Mouse (Mus musculus) MEL (cell line): ENCODE measurements around the gene Ak1. TPM values are rescaled to one million over a fixed set of nuclear protein-coding genes. Genes with fewer than 3 reads are reported as not detected.

Experiments used
- DNase-seq: peaks from one replicate; pipeline ENCODE4 v3.0.0; 2011; ENCODE audit warnings: low read depth, low spot score
- H3K27ac ChIP-seq: 2 replicates; pipeline ENCODE4 v1.5.1; 2012; ENCODE audit warnings: low read depth, mild to moderate bottlenecking, control low read depth, low read length, moderate library complexity; ENCODE audit not compliant: control insufficient read depth
- H3K27me3 ChIP-seq, 2 experiments: fragments of 150-350 bp in 1 of 2; sonication (generic) in 1 of 2; 2 replicates each; pipeline ENCODE4 v1.6.1; 2012; ENCODE audit warnings: low read length in 2 of 2, mild to moderate bottlenecking in 2 of 2, improper control_type of control experiment in 1 of 2, moderate library complexity in 1 of 2; ENCODE audit not compliant: insufficient read depth in 2 of 2, control insufficient read depth in 1 of 2
- H3K36me3 ChIP-seq, 2 experiments: 2 replicates each; pipeline ENCODE4 v1.6.1; 2012 to 2014; ENCODE audit warnings: low read length in 2 of 2, improper control_type of control experiment in 1 of 2, inconsistent platforms in 1 of 2, mild to moderate bottlenecking in 1 of 2; ENCODE audit not compliant: insufficient read depth in 2 of 2, control insufficient read depth in 1 of 2
- H3K4me1 ChIP-seq, 2 experiments: fragments of 150-350 bp in 1 of 2; sonication (generic) in 1 of 2; 2 replicates each; pipeline ENCODE4 v1.6.1; 2012; ENCODE audit warnings: low read length in 2 of 2, improper control_type of control experiment in 1 of 2, mild to moderate bottlenecking in 1 of 2; ENCODE audit not compliant: insufficient read depth in 2 of 2, control insufficient read depth in 1 of 2
- H3K4me3 ChIP-seq, 2 experiments: fragments of 150-350 bp in 1 of 2; sonication (generic) in 1 of 2; 2 replicates each; pipeline ENCODE4 v1.5.1; 2012; ENCODE audit warnings: low read depth in 2 of 2, low read length in 2 of 2, mild to moderate bottlenecking in 2 of 2, moderate library complexity in 2 of 2, control low read depth in 1 of 2, improper control_type of control experiment in 1 of 2; ENCODE audit not compliant: control insufficient read depth in 1 of 2, insufficient read depth in 1 of 2
- H3K79me2 ChIP-seq: 2 replicates; pipeline ENCODE4 v1.6.1; 2012; ENCODE audit warnings: mild to moderate bottlenecking, low read length, moderate library complexity; ENCODE audit not compliant: control insufficient read depth, poor library complexity, insufficient read depth
- H3K9ac ChIP-seq: 2 replicates; pipeline ENCODE4 v1.6.1; 2012; ENCODE audit warnings: low read depth, mild to moderate bottlenecking, control low read depth, low read length, moderate library complexity; ENCODE audit not compliant: control insufficient read depth, poor library complexity, severe bottlenecking
- H3K9me3 ChIP-seq: fragments of 150-350 bp; sonication (generic); replicated peaks from 2 replicates; pipeline ENCODE4 v1.6.1; 2012; ENCODE audit warnings: mild to moderate bottlenecking, low read length, improper control_type of control experiment, moderate library complexity; ENCODE audit not compliant: insufficient read depth
- BHLHE40 ChIP-seq: IDR thresholded peaks from 2 replicates; pipeline ENCODE4 v1.6.1; 2012; ENCODE audit warnings: low read depth, mild to moderate bottlenecking, inconsistent platforms, low read length, improper control_type of control experiment, borderline replicate concordance
- CHD1 ChIP-seq: IDR thresholded peaks from 2 replicates; pipeline ENCODE4 v1.6.1; 2012; ENCODE audit warnings: low read depth, mild to moderate bottlenecking, inconsistent platforms, low read length, improper control_type of control experiment
- CHD2 ChIP-seq: IDR thresholded peaks from 2 replicates; pipeline ENCODE4 v1.6.1; 2011; ENCODE audit warnings: low read length, improper control_type of control experiment
- E2F4 ChIP-seq: IDR thresholded peaks from 2 replicates; pipeline ENCODE4 v1.6.1; 2011; ENCODE audit warnings: low read depth, low read length, improper control_type of control experiment, borderline replicate concordance
- ETS1 ChIP-seq: IDR thresholded peaks from 2 replicates; pipeline ENCODE4 v1.6.1; 2012; ENCODE audit warnings: low read depth, mild to moderate bottlenecking, inconsistent platforms, low read length, improper control_type of control experiment, moderate library complexity
- HCFC1 ChIP-seq: IDR thresholded peaks from 2 replicates; pipeline ENCODE4 v1.6.1; 2012; ENCODE audit warnings: low read depth, mild to moderate bottlenecking, inconsistent platforms, low read length, improper control_type of control experiment, moderate library complexity
- MAFK ChIP-seq: IDR thresholded peaks from 2 replicates; pipeline ENCODE4 v1.6.1; 2011; ENCODE audit warnings: low read depth, mild to moderate bottlenecking, low read length, improper control_type of control experiment, borderline replicate concordance
- MEF2A ChIP-seq: IDR thresholded peaks from 2 replicates; pipeline ENCODE4 v1.6.1; 2014; ENCODE audit warnings: low read depth, mild to moderate bottlenecking, inconsistent platforms, low read length, improper control_type of control experiment; ENCODE audit not compliant: poor library complexity, insufficient replicate concordance, severe bottlenecking; ENCODE audit errors: extremely low read depth
- MYB ChIP-seq: IDR thresholded peaks from 2 replicates; pipeline ENCODE4 v1.6.1; 2011; ENCODE audit warnings: mild to moderate bottlenecking, low read depth, low read length, improper control_type of control experiment
- MYC ChIP-seq: IDR thresholded peaks from 2 replicates; pipeline ENCODE4 v1.6.1; 2011; ENCODE audit warnings: low read depth, mild to moderate bottlenecking, low read length, improper control_type of control experiment, moderate library complexity
- NELFE ChIP-seq: IDR thresholded peaks from 2 replicates; pipeline ENCODE4 v1.6.1; 2011; ENCODE audit warnings: low read depth, low read length, improper control_type of control experiment
- NRF1 ChIP-seq: IDR thresholded peaks from 2 replicates; pipeline ENCODE4 v1.6.1; 2014; ENCODE audit warnings: low read depth, mild to moderate bottlenecking, inconsistent platforms, low read length, improper control_type of control experiment, moderate library complexity; ENCODE audit not compliant: poor library complexity, insufficient read depth, severe bottlenecking
- POLR2A ChIP-seq, 2 experiments: IDR thresholded peaks; 2 replicates each; pipeline ENCODE4 v1.6.1; 2011 to 2012; ENCODE audit warnings: low read length in 2 of 2, mild to moderate bottlenecking in 2 of 2, control low read depth in 1 of 2, improper control_type of control experiment in 1 of 2, low read depth in 1 of 2, moderate library complexity in 1 of 2; ENCODE audit not compliant: control insufficient read depth in 1 of 2, insufficient read depth in 1 of 2, poor library complexity in 1 of 2
- POLR2AphosphoS5 ChIP-seq: IDR thresholded peaks from 2 replicates; pipeline ENCODE4 v1.6.1; 2012; ENCODE audit warnings: low read depth, borderline replicate concordance, mild to moderate bottlenecking, inconsistent platforms, low read length, moderate library complexity, mixed read lengths
- RAD21 ChIP-seq: IDR thresholded peaks from 2 replicates; pipeline ENCODE4 v1.6.1; 2011; ENCODE audit warnings: mild to moderate bottlenecking, low read depth, low read length, improper control_type of control experiment
- RCOR1 ChIP-seq: IDR thresholded peaks from 2 replicates; pipeline ENCODE4 v1.6.1; 2012; ENCODE audit warnings: low read depth, mild to moderate bottlenecking, inconsistent platforms, low read length, improper control_type of control experiment
- TBP ChIP-seq: IDR thresholded peaks from 2 replicates; pipeline ENCODE4 v1.8.0; 2011; ENCODE audit warnings: low read depth, low read length, improper control_type of control experiment
- TCF12 ChIP-seq: IDR thresholded peaks from 2 replicates; pipeline ENCODE4 v1.6.1; 2014; ENCODE audit warnings: low read depth, mild to moderate bottlenecking, inconsistent platforms, low read length, improper control_type of control experiment, moderate library complexity
- ZC3H11A ChIP-seq: IDR thresholded peaks from 2 replicates; pipeline ENCODE4 v1.6.1; 2012; ENCODE audit warnings: low read depth, mild to moderate bottlenecking, inconsistent platforms, low read length, improper control_type of control experiment
- ZKSCAN1 ChIP-seq: IDR thresholded peaks from 2 replicates; pipeline ENCODE4 v1.6.1; 2012; ENCODE audit warnings: low read depth, mild to moderate bottlenecking, inconsistent platforms, low read length, improper control_type of control experiment, moderate library complexity
- polyA plus RNA-seq, 2 experiments: library from polyadenylated mRNA; stranded (reverse) in 1 of 2; unstranded in 1 of 2; fragments of >175 nt in 1 of 2; fragments of >200 nt in 1 of 2; gene quantifications; 2 replicates each; pipeline versions ENCODE4 v1.2.1 to v1.2.4; 2012; ENCODE audit warnings: low replicate concordance in 2 of 2, low read depth in 1 of 2; ENCODE audit not compliant: insufficient read length in 2 of 2, insufficient read depth in 1 of 2, missing spikeins in 1 of 2
- total RNA-seq: library from RNA; depleted of rRNA; stranded (reverse); fragments of 300-350 nt; gene quantifications from 2 replicates; pipeline ENCODE4 v1.2.3, GENCODE M21; 2012

Ak1 gene
- total and polyA plus RNA-seq, 3 experiments = 0.12 to 0.13 TPM; not detected in 1

GRCm38 (mm10) chr2:32628044-32628550 is 6.5 kb downstream of the Ak1 start:
- Histone ChIP-seq H3K36me3 (no peaks in the 10 kb centered on the region), H3K27me3 (no peaks in the 10 kb centered on the region), H3K4me1 (no peaks in the 10 kb centered on the region), H3K9me3 (no peaks in the 10 kb centered on the region), H3K9ac (no peak overlapping the region), H3K79me2 (no peaks in the 10 kb centered on the region), H3K4me3 (no peak overlapping the region), H3K27ac (no peak overlapping the region)
- no peak for DNase-seq
- TF ChIP-seq RAD21 (no peak), HCFC1 (no peak), MYC (no peak), MAFK (no peak), ZC3H11A (no peak), RCOR1 (no peak), E2F4 (no peak), TCF12 (no peak), BHLHE40 (no peak), ETS1 (no peak), MEF2A (no peak), CHD1 (no peak), MYB (no peak), ZKSCAN1 (no peak), TBP (no peak), NRF1 (no peak), CHD2 (no peak), POLR2AphosphoS5 (no peak), POLR2A (IDR thresholded peaks at IDR 0.05; ENCODE audit: control insufficient read depth in 1 of 2, insufficient read depth in 1 of 2, low read depth in 1 of 2, low read length in 2 of 2, poor library complexity in 1 of 2) (no peak)

- DNase-seq = no peak
- no peak for TF ChIP-seq HCFC1
- no peak for TF ChIP-seq TCF12
- no peak for TF ChIP-seq RCOR1
- no peak for TF ChIP-seq NELFE
- Histone ChIP-seq H3K9me3 (no peaks in the 10 kb centered on the region), H3K36me3 (no peaks in the 10 kb centered on the region), H3K27ac (no peak overlapping the region), H3K4me3 (no peak overlapping the region), H3K79me2 (no peaks in the 10 kb centered on the region), H3K27me3 (no peaks in the 10 kb centered on the region), H3K9ac (no peak overlapping the region), H3K4me1 (no peaks in the 10 kb centered on the region)
Observed at GRCm38 (mm10) chr2:32628729-32629128, 7.2 kb downstream of the Ak1 start.
